Mouse (Mus musculus): Measurements from ENCODE around the gene Btnl1.

Gene Btnl1

GRCm38 (mm10) chr17:34383212-34383611, 6.3 kb downstream of the Btnl1 start:
- intact Hi-C loops (cut with DNase I): no loop called here

GRCm38 (mm10) chr17:34384699-34385098, 7.8 kb downstream of the Btnl1 start:
- intact Hi-C loops (cut with DNase I): no loop called here

GRCm38 (mm10) chr17:34386656-34387055, 9.7 kb downstream of the Btnl1 start:
- intact Hi-C loops (cut with DNase I): no loop called here

GRCm38 (mm10) chr17:34388513-34388912, 11.6 kb downstream of the Btnl1 start:
- intact Hi-C loops (cut with DNase I): loop anchor here (1.0 kb wide), 1 partner anchor 23 kb away; no protein-coding TSS in a partner anchor

GRCm38 (mm10) chr17:34391507-34391906, 14.6 kb downstream of the Btnl1 start:
- intact Hi-C loops (cut with DNase I): no loop called here

- intact Hi-C loops (cut with DNase I): no loop called here
These were observed 15.4 kb downstream of the Btnl1 start for GRCm38 (mm10) chr17:34392321-34392720.

GRCm38 (mm10) chr17:34397357-34397756, 20.4 kb downstream of the Btnl1 start:
- intact Hi-C loops (cut with DNase I): no loop called here

GRCm38 (mm10) chr17:34398058-34398710, 21.3 kb downstream of the Btnl1 start:
- intact Hi-C loops (cut with DNase I): no loop called here

- intact Hi-C loops (cut with DNase I): no loop called here
These were observed 21.9 kb downstream of the Btnl1 start, which contains the start of gene BC051142 for GRCm38 (mm10) chr17:34398711-34399393. Gene BC051142 (plus strand): TSS chr17:34398820.

- intact Hi-C loops (cut with DNase I): no loop called here
These were observed 22.4 kb downstream of the Btnl1 start for GRCm38 (mm10) chr17:34399394-34399715.

GRCm38 (mm10) chr17:34411117-34411516, 34.2 kb downstream of the Btnl1 start:
- intact Hi-C loops (cut with DNase I): loop anchor here (1.0 kb wide), 1 partner anchor 23 kb away; no protein-coding TSS in a partner anchor

GRCm38 (mm10) chr17:34420014-34420413, 43.1 kb downstream of the Btnl1 start:
- intact Hi-C loops (cut with DNase I): no loop called here

GRCm38 (mm10) chr17:34427597-34427996, 50.7 kb downstream of the Btnl1 start:
- intact Hi-C loops (cut with DNase I): no loop called here
